Mouse (Mus musculus): ENCODE measurements around the gene Zscan4-ps3.
"Not testable (repeated sequence)": the region's sequence is repeated elsewhere in the genome, so short reads cannot be mapped to it uniquely, and the experiment has no call there.

Zscan4-ps3 gene

GRCm38 (mm10) chr7:11609008-11609407 lies at the start of gene Zscan4-ps3:
Zscan4-ps3 (plus strand) TSS chr7:11609308.
- CTCF ChIA-PET = not testable (repeated sequence)

GRCm38 (mm10) chr7:11617082-11617481 lies 8.0 kb downstream of the Zscan4-ps3 start:
- CTCF ChIA-PET = not testable (repeated sequence)

All from spleen, embryonic (tissue).